Mouse (Mus musculus) ES-E14 (cell line): ENCODE data around the gene Cks1brt.

Source experiments
- HCFC1 ChIP-seq: IDR thresholded peaks from 2 replicates; pipeline ENCODE4 v1.6.1; 2012; ENCODE audit warnings: low read length, inconsistent platforms, borderline replicate concordance; ENCODE audit not compliant: insufficient read depth
- ZC3H11A ChIP-seq: IDR thresholded peaks from 2 replicates; pipeline ENCODE4 v1.6.1; 2012; ENCODE audit warnings: low read depth, mild to moderate bottlenecking, inconsistent platforms, low read length, borderline replicate concordance

DNA sequence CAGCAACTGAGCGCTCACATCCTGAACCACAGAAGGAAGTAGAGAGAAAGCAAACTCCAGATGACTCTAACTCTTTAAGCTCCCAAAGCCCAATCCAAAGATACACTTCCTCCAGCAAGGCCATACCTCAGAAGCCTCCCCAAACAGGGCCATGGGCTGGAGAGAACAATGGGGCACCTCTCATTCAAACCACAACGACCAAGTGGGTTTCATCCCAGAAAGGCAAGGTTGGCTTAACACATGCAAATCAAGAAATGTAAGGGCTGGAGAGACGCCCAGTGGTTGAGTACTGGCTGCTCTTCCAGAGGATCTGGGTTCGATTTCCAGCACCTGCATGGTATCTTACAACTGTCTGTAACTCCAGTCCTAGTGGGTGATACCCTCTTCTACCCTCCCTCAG lies 36.2 kb upstream of the Cks1brt start:
- TF ChIP-seq ZC3H11A (no peak), HCFC1 (no peak)
